Mouse (Mus musculus) kidney, adult 2 months (tissue): Measurements from ENCODE around the gene Fars2.

Source experiments
- CTCF ChIP-seq: fragments of 200-500 bp; conservative IDR thresholded peaks from 2 replicates; pipeline ENCODE4 v1.5.1; 2011; ENCODE audit warnings: low read depth, mild to moderate bottlenecking, control low read depth, low read length, moderate library complexity, mixed read lengths; ENCODE audit not compliant: insufficient read depth, insufficient read length
- POLR2A ChIP-seq: fragments of 200-500 bp; IDR thresholded peaks from one replicate; pipeline ENCODE4 v1.6.1; 2011; ENCODE audit warnings: low read depth, low read length, control low read depth

DNA sequence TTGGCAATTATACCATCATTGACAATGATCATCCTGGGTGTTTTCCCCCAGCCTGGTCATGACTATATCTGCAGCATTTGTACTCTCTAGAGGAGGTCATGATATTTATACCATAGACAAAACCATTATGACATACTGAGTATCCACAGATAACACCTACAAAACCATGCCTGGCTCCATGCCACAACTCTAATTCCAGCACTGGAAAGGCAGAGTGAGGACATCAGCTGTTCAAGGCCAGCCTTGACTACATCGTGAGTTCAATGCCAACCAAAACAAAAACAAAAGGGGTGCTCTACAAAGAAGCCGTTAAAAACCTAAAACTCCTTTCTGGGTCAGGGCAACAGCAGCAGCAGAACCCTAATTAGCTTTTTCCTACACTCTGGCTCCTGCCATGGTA is 392.9 kb downstream of the Fars2 start:
- TF ChIP-seq CTCF (no peak), POLR2A (no peak)
